Mouse (Mus musculus) frontal cortex, postnatal 10 days (tissue): ENCODE data around the gene Baz2a.
"Not testable (repeated sequence)": the region's sequence is repeated elsewhere in the genome, so short reads cannot be mapped to it uniquely, and the experiment has no call there.

Experiments
- DNase-seq, 2 experiments: peaks; one replicate each; pipeline ENCODE4 v3.0.0; 2022; ENCODE audit warnings: low spot score in 2 of 2, mixed read lengths in 1 of 2

Gene Baz2a

DNA sequence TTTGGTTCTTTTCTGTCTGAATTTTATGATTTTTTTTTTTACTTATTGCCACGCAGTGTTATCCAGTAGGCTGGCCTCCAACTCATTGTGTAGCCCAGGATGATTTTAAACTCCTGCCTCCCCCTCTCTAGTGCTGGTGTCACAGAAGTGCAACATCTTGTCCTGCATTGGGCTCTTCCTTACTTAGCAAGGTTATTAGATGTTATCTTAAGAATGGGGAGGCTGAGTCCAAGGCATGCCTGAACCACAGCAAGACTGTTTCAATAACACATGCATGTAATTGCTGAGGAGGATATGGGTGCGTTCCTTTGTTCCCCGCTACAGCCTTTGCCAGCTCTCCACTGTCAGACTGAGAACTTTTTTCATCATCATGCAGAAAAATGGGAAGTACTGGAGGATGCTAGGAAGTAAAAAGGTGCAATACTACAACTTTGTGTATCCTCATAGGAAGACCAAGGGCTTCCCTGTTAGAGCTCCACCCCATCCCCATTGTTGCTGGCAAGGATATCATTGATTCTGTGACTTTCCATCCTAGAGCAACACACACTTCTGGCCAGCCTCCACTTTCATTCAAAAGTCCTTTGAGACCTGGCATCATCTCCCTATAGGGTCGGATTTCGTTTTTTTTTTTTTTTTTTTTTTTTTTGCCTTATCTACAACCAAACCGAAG, 9.4 kb upstream of the Baz2a start:
- no peak for DNase-seq

DNA sequence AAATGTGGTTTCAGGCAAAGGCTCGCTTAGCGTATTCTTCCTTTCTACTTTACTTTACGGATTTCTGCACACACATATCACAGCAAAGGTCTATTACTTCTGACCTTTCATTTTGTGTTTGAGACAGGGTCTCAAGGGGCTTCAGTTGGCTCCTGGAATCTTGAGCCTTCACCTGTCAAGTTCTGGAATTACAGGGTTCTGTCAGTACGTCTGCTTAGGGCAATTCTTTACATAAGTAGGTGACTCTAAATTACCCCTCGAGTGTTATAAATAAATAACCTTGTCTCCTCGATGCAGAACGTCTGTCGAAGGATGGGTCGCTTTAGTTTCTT, 8.9 kb upstream of the Baz2a start:
- no peak for DNase-seq

GRCm38 (mm10) chr10:128082880-128083421, 8.4 kb upstream of the Baz2a start, which contains the start of gene Atp5b:
Gene Atp5b, plus strand, starts transcription at chr10:128083273.
- DNase-seq: peak; percentile 98

GRCm38 (mm10) chr10:128083688-128084087, 7.7 kb upstream of the Baz2a start:
- no peak for DNase-seq

DNA sequence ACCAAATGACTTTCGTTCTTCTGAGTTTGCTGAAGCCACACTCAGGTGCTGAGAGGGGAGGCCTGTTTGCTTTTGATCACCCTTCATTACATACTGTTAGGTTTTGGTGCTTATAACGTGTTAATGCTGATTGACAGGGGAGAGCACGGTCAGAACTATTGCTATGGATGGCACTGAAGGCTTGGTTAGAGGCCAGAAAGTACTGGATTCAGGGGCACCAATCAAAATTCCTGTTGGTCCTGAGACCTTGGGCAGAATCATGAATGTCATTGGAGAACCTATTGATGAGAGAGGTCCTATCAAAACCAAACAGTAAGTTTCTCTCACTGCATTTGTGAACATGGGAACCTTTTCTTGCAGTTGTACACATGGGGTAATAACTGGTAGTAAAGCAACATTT, 7.2 kb upstream of the Baz2a start:
- no peak for DNase-seq

DNA sequence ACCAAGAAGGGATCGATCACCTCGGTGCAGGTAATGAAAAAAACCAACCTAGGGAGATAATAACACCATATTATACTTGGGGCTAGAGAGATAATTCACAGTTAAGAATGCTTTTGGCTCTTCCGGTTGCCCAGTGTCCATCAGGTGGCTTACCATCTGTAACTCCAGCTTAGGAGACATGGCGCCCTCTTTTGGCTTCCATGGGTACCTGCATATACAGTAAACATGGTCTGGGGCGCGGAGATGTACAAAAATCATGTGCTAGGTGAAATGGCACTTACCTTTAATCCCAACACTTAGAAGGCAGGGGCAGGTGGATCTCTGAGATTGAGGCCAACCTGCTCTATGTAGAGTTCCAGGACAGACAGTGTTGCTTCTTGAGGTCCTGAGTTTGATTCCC, 5.0 kb upstream of the Baz2a start:
- DNase-seq: no peak

DNA sequence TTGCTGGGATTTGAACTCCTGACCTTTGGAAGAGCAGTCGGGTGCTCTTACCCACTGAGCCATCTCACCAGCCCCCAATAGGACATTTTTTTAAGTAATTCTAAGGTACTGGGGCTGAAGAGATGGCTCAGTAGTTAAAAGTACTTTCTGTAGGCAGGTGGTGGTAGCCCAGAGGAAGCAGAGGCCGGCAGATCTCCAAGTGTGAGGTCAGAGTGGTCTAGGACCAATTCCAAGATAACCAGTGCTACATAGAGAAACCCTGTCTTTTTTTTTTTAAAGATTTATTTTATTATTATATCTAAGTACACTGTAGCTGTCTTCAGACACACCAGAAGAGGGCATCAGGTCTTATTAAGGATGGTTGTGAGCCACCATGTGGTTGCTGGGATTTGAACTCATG, 4.2 kb upstream of the Baz2a start:
- not testable (repeated sequence) for DNase-seq

DNA sequence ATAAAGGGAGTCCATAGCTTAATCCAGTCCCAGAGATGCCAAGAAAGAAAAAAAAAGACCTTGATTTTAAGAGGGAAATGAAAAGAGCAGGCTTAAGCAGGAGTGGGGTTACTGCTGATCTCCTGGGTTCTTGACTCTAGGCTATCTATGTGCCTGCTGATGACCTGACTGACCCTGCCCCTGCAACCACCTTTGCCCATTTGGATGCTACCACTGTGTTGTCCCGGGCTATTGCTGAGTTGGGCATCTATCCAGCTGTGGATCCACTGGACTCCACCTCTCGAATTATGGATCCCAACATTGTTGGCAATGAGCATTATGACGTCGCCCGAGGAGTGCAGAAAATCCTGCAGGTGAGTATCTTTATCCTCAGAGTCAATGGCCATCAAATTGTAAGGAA, 3.2 kb upstream of the Baz2a start:
- no peak for DNase-seq

GRCm38 (mm10) chr10:128089842-128090241, 1.5 kb upstream of the Baz2a start:
- DNase-seq: no peak

- peak; percentile 80 to 84 for DNase-seq
These were observed 470 bp upstream of the Baz2a start for GRCm38 (mm10) chr10:128090651-128091563.

- peak; percentile 68 to 76 for DNase-seq
These were observed 1.4 kb downstream of the Baz2a start for GRCm38 (mm10) chr10:128092506-128093495.

DNA sequence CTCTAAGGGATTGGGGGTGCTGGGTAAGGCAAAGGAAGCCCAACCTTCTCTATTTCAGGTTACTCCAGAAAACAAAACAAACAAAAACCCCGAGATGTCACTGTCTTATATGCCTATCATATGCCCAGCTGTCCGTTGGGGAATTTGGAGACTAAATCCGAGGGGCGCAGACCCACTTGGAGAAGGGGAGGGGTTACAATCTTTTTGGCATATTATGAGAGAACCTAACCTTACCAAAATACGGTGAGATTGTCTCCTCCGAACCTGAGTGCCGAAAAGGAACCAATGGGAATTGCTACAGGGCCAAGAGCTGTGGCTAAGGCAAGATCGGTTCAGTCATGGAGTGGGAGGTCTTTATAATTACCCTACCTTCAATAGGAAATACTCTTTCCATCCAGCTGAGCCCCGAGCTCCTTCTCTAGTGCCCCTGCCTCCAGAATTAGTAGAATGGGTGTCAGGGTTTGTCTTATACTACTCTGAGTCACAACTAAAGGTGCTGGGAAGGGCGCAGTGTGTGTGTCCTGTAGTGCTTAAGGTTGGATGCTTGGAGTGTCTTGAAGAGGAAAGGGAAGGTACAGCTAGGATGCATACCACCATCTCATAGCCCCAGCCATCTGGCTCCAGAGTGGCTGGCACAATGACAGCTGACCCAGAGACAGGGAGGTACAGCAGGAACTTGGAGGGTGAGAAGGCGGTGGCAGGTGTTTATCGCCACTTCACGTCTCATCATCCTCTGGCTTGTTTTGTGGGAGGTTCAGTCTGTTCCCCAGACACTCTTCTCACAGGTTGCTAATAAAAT, 2.3 kb downstream of the Baz2a start:
- DNase-seq: no peak

GRCm38 (mm10) chr10:128094340-128094968, 3.1 kb downstream of the Baz2a start:
- DNase-seq: peak; percentile 62 to 63

DNA sequence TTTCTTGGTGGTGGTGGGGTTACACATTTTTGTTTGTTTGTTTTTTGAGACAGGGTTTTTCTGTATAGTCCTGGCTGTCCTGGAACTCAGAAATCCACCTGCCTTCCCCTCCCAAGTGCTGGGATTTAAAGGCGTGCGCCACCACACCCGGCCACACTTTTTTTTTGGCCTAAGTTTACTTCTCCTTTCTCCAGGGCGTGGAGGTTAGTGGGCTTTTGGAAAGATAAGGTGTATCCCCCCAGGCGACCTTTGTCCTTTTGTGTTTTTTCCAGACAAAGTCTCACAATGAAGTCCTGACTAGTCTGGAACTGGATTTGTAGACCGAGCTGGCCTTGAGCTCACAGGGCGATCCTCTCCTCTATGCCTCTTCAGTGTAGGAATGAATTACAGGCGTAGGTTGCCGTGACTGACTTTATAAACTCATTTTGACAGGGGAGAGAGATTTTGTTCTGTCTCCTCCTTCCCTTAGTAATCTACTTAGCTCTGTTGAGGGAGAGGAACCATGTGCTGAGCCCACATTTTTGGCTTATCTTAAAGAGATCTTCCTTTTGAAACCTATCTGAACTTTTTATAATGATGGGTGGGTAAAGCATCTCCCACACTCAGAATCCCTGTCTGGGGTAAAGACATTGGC, 3.7 kb downstream of the Baz2a start:
- no peak for DNase-seq

- no peak for DNase-seq
These were observed 4.9 kb downstream of the Baz2a start for GRCm38 (mm10) chr10:128096313-128096692.

- peak; percentile 65 to 79 for DNase-seq
These were observed 5.6 kb downstream of the Baz2a start for GRCm38 (mm10) chr10:128096693-128097586.

- DNase-seq: peak; percentile 43 to 53
These were observed 6.2 kb downstream of the Baz2a start for GRCm38 (mm10) chr10:128097587-128097971.

DNA sequence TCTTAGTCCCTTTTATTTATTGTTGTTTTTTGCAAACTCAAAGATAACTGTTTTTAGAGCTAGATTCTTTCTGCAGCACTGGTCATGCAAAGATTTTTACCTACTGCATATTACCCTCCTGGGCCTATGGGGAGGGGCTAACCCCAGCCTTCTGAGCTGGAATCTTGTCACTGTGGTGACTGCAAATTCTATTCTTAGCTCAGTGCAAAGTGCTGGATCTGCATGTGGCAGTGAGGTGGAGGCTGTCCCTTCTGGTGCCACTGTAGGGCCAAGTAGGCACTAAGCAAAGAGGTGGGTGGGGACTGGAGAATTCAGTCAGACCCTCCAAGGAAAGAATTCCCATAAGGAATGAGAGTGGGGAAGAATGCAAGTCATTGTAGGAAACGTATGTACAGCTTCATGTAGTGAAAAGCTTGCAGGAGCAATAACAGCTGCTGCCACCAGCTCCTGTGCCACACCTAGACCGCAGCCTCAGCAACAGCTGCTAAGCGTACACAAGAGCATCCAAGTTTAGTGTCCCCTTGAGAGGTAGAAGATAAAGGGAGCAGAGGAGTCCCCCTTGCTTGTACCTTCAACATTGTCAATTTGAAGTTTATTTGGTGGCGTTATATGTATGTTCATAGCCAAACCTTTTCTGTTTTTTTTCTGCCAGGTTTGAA, 18.9 kb downstream of the Baz2a start:
- no peak for DNase-seq
